Mouse (Mus musculus) liver (tissue): ENCODE measurements around the gene Gm21992.

ENCODE experiments used
- DNase-seq: peaks from one replicate; pipeline ENCODE4 v3.0.0-alpha.2; 2020; ENCODE audit warnings: mixed read lengths

The Gm21992 gene

GRCm38 (mm10) chr19:4747631-4748312, 63.6 kb downstream of the Gm21992 start:
- no peak for DNase-seq

DNA sequence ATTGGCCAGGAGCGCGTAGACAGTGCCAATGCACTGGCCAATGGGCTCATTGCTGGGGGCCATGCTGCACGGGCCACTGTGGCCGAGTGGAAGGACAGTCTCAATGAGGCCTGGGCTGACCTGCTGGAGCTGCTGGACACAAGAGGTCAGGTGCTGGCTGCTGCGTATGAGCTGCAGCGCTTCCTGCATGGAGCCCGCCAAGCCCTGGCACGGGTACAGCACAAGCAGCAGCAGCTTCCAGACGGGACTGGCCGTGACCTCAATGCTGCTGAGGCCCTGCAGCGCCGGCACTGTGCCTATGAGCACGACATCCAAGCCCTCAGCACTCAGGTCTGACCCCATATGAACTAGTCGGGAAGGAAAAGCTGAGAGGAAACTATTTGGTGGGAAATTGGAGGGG, 64.8 kb downstream of the Gm21992 start:
- no peak for DNase-seq

DNA sequence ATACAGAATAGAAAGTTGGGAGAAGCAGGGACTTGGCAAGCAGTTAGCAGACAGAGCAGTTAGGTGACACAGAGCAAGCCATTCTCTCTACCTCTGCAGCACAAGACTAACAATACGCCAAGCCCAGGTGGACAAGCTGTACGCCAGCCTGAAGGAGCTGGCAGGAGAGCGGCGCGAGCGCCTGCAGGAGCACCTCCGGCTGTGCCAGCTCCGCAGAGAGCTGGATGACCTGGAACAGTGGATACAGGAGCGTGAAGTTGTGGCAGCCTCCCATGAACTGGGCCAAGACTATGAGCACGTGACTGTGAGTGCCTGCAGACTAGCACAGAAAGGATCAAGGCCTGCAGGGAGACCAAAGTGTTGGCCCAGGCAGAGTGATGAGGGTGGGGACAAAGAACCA, 65.7 kb downstream of the Gm21992 start:
- DNase-seq: no peak

DNA sequence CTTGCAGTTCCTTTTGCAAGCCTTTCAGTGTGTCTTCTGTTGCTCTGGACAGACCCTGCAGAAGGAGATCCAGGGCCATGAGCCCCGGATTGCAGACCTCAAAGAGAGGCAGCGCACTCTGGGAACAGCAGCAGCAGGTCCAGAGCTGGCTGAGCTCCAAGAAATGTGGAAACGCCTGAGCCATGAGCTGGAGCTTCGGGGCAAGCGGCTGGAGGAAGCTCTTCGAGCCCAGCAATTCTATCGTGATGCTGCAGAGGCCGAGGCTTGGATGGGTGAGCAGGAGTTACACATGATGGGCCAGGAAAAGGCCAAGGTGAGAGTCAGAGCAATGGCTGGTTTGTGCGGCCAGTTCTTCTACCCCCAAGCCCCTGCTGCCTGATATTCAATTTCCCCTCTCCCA, 66.4 kb downstream of the Gm21992 start:
- DNase-seq: no peak

DNA sequence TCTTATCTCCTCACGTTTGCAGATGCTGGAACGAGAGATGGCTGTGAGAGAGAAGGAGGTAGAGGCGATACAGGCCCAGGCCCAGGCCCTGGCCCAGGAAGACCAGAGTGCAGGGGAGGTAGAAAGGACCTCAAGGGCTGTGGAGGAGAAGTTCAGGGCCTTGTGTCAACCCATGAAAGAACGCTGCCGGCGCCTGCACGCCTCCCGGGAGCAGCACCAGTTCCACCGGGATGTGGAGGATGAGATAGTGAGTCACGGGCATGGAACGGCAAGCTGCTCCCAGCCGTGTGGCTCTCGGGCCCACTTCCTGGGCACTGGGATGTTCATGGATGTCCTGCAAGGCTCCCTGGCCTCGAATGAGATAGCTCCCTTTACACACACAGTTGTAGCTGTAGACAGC, 67.4 kb downstream of the Gm21992 start:
- DNase-seq: no peak

GRCm38 (mm10) chr19:4743524-4743923, 67.9 kb downstream of the Gm21992 start:
- DNase-seq: no peak

DNA sequence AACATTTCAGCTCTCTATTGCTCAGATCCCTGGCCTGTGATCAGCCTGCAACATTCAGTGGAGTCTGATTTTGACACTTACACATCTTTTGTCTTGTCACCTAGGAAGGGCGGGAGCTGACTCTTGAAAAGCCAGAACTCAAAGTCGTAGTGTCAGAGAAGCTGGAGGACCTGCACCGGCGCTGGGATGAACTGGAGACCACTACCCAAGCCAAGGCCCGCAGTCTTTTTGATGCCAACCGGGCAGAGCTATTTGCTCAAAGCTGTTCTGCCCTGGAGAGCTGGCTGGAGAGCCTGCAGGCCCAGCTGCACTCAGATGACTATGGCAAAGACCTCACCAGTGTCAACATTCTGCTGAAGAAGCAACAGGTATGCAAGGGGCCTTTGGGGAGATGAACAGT, 69.2 kb downstream of the Gm21992 start:
- no peak for DNase-seq

DNA sequence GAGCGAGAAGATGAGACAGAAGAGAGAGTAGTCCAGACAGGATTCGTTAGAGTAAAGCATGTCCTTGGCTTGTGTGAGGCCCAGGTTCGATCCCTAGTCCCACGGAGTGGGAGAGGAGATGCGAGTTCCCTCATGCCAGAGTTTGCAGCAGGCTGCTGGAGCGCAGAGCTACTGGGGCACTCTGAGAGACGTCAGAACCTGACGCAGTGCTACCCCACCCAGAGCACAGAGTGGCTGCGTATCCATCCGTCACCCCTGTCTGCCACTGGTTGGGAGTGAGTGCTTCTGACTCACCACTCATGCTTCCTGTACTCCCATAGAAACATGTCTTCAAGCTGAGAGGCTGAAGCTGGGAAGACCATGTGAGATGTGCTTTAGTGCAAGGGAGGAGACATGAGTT, 69.9 kb downstream of the Gm21992 start:
- DNase-seq: no peak

DNA sequence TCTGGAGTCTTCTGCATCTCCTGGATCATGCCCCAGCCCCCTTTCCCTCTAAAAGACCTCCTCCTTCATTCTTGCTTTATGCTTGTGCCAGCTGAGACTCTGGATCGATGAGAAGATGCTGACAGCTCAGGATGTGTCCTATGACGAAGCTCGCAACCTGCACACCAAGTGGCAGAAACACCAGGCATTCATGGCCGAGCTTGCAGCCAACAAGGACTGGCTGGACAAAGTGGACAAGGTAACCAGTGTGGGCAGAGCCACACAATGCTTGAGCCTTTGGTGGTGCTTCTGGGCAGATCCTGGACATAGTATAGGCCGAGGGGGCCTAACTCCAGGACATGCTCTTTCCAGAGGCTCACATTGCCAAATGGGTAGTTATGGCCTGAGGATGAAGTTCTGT, 71.7 kb downstream of the Gm21992 start:
- DNase-seq: no peak

DNA sequence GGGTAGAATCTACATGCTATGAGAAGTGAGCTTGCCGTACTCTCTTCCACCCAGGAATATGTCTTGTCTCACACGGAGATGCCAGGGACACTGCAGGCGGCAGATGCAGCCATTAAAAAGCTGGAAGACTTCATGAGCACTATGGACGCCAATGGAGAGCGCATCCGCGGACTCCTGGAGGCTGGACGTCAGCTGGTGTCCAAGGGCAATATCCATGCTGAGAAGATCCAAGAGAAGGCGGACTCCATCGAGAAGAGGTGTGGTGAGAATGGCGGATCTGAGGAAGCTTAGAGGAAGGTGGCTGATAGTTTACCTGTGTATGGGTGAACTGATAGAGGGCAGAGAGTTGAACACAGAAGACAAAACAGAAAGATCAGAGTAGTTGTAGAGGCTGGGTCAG, 72.4 kb downstream of the Gm21992 start:
- no peak for DNase-seq

- no peak for DNase-seq
These were observed 73.5 kb downstream of the Gm21992 start for GRCm38 (mm10) chr19:4737866-4738265.

DNA sequence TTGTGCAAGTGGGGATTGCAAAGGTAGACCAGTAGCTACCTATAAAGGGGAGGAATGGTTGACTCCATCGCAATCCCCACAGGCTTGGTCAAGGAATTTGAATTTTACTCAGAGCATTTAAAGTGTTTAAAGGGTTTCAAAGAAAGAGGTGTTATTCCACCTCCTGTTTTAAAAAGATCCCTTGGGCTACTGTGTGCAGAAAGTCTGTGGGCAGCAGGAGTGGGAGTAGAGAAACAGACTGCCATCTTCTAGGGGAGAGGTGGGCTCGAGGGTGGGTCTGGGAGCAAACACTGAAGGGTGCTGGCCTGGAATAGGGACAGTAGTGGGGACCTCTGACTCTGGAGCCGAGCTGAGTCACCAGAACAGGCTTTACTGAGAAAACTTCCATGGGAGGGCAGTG, 78.4 kb downstream of the Gm21992 start:
- no peak for DNase-seq

DNA sequence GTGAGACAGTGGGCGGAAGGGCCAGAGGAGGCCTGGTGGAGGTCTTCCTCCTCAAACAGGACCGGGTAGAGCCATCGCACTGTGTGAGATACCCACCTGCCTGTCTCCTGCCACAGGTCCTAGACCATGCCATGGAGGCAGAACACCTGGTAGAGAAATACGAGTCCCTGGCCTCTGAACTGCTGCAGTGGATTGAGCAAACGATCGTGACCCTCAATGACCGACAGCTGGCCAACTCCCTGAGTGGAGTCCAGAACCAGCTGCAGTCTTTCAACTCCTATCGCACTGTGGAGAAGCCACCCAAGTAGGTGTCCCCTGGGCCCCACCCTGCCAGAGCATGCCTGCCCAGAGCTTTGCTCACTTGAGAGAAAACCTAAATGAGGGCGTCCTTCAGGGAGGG, 82.2 kb downstream of the Gm21992 start:
- no peak for DNase-seq

- peak; percentile 53 for DNase-seq
These were observed 90.7 kb downstream of the Gm21992 start for GRCm38 (mm10) chr19:4720671-4721244.

DNA sequence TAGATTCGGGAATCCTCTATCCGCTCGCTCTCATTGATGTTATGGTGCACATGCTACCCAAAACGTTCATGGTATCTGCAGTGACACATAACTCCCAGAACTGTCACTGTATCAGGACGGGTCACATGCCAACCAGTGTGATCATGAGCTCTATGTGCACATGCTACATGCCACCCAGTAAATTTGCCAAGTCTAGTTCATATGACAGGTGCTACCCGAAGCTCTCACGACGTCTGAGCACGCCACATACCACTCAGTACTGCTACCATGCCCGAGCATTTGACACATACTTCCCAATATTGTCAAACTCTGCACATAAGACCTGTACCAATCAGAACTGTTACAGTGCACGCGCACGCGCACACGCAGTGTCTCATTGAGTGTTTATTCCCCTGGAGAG, 91.3 kb downstream of the Gm21992 start:
- no peak for DNase-seq

- no peak for DNase-seq
These were observed 92.1 kb downstream of the Gm21992 start for GRCm38 (mm10) chr19:4719351-4719764.

DNA sequence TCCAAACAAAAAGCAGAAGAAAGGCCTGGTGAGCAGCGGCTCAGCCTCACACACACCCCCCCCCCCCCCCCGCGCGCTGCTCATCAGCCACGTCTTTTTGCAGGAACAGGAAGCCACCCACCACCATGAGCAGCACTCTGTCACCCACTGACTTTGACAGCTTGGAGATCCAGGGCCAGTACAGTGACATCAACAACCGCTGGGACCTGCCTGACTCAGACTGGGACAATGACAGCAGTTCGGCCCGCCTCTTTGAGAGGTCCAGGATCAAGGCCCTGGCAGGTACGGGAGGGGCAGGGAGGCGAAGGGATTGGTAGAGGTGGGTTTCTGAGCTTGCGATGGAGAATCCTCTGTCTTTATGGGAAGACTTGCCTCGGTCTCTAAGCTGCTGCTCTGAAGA, 92.7 kb downstream of the Gm21992 start:
- DNase-seq: no peak

DNA sequence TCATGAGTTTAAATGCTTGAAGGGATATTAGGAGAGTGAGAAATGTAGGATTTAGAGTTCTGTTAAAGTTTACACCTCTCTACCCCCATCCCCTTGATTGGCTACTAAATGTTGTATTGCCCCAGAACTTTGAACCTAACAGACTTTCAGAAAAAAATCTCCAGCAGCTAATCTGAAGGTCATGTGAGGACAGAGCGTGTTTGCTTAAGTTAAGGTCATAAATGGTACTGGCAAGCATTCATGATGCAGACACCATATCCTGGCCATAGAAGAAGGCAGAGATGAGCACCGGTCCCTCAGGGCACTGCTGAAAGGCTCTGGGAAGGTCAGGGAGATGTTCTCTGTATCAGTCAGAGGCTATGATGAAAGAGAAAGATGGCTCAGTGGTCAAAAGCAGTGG, 94.1 kb downstream of the Gm21992 start:
- no peak for DNase-seq

DNA sequence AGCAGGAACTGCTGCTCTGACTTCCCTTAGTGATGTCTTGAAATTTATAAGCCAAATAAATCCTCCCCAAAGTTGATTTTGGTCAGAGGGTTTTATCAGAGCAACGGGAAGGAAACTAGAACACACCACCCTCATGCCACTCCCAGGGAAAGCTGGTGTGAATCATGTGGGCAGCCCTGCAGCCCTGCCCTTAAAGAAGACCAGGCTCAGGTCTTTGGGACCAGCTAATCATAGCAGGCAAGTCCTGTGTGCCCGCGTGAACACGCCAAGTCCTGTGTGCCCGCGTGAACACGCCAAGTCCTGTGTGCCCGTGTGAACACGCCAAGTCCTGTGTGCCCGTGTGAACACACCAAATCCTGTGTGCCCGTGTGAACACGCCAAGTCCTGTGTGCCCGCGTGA, 94.7 kb downstream of the Gm21992 start:
- no peak for DNase-seq

DNA sequence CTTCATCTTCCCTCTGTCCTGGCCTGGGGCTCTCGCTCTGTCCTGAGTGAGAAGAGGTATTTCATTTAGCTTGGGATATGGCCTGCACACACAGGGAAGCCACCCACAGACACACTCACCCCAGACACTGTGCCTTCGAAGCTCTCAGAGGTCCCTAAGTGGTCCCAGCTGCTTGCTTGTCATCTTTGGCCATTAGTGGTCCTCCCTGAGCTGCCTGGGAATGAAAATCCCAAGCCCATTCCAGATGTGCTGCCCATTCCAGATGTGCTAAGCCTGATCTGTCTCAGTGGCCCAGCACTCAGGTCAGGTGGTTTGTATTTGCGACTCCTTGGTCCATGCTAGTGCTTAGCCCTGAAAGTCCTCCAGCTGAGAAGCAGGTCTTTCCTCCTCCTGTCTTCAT, 97.5 kb downstream of the Gm21992 start:
- DNase-seq: no peak

DNA sequence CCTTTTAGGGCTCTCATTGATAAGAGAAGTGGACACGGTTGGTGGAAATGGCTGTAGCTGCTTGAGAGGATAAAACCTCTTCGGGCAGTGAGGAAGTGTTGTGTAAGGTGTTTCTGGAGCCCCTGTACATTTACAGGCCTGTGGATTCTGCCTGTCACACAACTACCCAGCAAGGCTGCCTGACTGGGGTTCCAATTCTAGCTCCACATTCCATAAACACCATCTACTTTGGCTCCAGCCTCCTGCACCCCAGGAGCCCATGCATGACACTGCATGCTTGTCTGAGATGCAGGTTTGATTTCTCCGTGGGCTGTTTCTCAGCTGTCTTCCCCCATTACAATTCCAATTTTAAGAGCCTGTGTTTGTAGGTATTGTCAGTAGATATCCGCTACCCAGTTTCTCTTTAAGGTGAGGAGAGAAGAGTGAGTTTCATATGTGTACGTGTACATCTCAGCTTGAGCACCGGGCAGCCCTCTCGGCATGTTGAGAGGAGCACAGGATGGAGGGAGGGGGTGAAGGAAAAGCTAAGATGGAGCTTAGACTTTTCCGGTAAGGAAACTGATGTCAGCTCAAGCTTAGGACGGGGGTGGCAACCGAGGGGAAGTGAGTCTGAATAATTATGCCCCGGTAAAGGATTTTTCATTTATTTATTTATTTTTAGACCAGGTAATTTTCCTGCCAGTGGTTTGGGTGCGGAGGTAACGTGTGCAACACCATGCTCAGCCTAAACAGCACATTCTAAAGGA, 98.5 kb downstream of the Gm21992 start:
- DNase-seq: no peak

DNA sequence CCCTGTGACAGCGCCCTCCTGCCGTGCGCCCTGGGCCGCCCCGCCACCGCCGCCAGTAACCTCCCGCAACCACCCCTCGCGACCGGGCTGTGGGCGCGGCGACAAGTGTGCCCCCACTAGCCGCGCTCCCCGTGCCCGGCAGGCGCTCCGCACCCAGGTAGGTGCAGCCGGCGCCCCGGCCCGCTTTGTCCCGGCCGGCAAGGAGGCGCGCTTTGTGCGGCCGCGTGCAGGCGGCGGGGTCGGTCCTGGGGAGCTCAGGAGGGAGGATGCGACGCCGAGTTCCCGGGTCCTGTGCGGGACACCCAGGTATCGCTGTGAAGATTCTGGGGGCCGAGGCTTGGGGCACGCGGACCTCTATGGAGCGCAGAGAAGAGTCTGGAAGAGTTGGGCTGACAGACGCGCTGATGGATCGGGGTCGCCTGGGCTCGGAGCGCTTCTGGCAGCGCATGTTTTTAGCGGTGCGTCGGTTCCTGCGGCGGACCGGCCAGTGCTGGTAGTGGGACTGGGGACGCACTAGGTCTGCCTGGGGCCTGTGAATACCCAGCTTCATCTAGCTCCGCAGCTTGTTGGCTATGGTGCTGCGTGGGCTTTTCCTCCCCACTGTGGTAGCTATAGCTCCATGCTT, 99.1 kb downstream of the Gm21992 start:
- DNase-seq: no peak

DNA sequence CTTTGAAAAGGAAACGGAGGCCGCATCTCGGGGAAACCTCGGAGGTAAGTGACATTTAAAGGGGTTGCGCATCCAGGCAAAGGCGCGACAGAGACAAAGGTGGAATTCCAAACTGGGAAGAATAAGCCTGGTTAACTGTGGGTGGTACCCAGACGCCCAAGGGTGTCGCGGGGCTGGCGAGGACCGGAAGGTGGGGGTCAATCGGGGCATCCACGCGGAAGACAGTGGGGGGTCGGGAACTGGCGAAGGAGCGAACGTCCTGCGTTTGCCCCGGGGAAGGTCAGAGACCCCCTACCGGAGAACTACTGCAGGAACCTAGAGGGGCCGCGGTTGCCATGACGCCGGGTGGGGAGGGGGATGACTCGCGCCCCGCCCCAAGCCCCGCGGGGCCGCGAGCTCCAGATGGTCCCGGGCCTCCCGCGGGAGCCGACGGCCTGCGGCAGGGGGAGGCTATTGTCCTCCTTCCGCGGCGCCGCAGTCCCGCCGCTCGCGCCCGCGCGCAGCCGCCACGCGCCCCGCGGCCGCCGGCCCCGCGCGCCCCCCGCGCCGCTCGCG, 99.7 kb downstream of the Gm21992 start:
- no peak for DNase-seq
